Mouse (Mus musculus): ENCODE measurements around the gene Ythdf1. TPM values are rescaled to one million over a fixed set of nuclear protein-coding genes. Genes with fewer than 3 reads are reported as not detected.

The Ythdf1 gene
- polyA plus RNA-seq (2014; fragmentation: Nextera tagmentation; extraction: Ambion mirVana), result 59.2 and 64.8 TPM in 2 replicates

DNA sequence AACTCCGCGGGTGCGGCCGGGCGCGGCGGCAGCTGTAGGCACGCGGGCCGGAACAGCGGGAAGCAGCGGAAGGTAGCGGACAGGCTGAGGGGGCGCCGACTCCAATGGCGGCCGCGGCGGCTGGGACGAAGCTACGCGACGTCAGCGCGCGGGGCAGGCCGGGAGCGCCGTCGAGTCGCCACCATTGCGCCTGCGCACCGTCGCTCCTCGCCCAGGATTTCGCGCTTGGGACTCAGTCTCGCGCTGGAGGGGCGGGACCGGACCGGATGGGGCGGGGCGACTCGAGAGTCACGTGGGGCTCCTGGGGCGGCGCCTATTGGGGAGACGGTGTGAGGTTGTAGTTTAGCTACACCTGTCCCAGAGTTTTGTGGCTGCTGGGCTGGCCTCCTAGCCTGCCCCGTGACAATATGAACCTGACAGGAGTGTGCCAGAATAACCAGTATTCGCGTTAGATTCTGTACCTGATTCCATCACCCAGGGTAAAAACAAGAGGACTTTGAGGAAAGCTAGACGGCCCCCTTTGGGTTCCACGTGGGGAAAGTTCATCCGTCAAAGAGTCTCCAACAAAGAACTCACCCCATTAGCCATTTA, at the start of gene Ythdf1:
TSS of gene Ythdf1 (minus strand) at position 140 of the 591 bp plus-strand sequence.
- peak within 1 kb of the TSS; percentile 88 for H3K4me3 ChIP-seq (ENCODE audit: low read depth, low read length)
- WGBS, result under 1% methylated on average over 55 of the region's 56 CpGs
- H3K4me1 ChIP-seq (replicated peaks; ENCODE audit: control insufficient read depth, insufficient read depth, low read length), result peaks cover 12% of the 10 kb centered on the region

DNA sequence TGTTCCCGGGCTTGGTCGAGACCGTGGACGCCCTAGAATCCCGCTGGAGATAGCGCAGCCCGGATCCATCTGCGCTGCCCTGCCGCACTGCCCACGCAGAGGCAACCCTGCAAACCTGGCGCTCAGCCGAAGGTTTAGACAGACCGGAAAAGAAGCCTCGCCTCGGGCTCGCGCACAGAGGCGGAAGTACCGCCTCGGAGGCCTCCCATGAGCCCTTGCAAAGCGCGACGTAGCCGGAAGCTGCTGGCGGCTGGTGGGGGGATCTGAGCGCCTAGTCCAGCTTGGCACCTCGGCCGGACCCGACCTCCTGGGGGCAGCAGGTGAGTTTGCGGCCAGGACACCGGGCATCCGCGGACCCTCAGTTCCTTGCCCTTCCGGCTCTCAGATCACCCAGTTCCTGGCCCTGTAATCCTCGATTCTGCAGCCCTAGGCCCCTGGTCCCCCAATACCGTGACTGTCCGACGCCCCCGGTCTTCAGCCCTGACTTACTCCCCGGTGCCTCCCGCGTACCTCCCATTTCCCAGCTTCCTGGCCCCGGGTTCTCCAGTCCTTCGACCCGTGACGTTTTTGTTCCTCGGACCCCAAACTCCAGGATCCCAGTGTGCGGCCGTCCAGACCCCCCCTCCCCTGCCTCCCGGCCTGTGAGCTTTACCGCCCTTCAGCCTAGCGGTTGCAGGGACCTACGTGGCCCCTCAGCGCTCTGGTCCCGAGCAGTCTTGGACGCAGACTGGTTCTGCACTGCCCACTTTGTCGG, 46.4 kb upstream of the Ythdf1 start, which contains the start of gene Arfgap1:
TSS of gene Arfgap1 (plus strand) at position 216 of the 754 bp plus-strand sequence.
- H3K4me2 ChIP-seq, result peak within 1 kb of the TSS; percentile 81
- ATAC-seq (replicated peaks; ENCODE audit: low FRiP score) (peak; percentile 93), DNase-seq (ENCODE audit: low spot score) (peak; percentile 88)
- peak within 1 kb of the TSS; percentile 91 for H3K27ac ChIP-seq (ENCODE audit: low read depth, low read length)
- WGBS, result under 1% methylated on average over 57 of the region's 57 CpGs
- H3K27me3 ChIP-seq (replicated peaks; ENCODE audit: control insufficient read depth, insufficient read depth, low read length), result no peaks in the 10 kb centered on the region
- H3K36me3 ChIP-seq (ENCODE audit: control insufficient read depth, insufficient read depth, low read length), result peaks cover 16% of the 10 kb centered on the region
- H3K4me1 ChIP-seq (replicated peaks; ENCODE audit: control insufficient read depth, insufficient read depth, low read length), result peaks cover 21% of the 10 kb centered on the region
- peak within 1 kb of the TSS; percentile 85 for H3K9ac ChIP-seq (ENCODE audit: low read depth, low read length)
- no peaks in the 10 kb centered on the region for H3K9me3 ChIP-seq (ENCODE audit: control insufficient read depth, low read length)
- H3K4me3 ChIP-seq (ENCODE audit: low read depth, low read length), result peak within 1 kb of the TSS; percentile 86

More for the DNA sequence above, at the start of gene Ythdf1:
- Histone ChIP-seq H3K9ac (ENCODE audit: low read depth, low read length) (peak within 1 kb of the TSS; percentile 93), H3K4me2 (peak within 1 kb of the TSS; percentile 70), H3K36me3 (ENCODE audit: control insufficient read depth, insufficient read depth, low read length) (peaks cover 17% of the 10 kb centered on the region; the same call in 1 of the 2 replicates), H3K27ac (ENCODE audit: low read depth, low read length) (peak within 1 kb of the TSS; percentile 47), H3K27me3 (replicated peaks; ENCODE audit: control insufficient read depth, insufficient read depth, low read length) (no peaks in the 10 kb centered on the region), H3K9me3 (ENCODE audit: control insufficient read depth, low read length) (no peaks in the 10 kb centered on the region)
- ATAC-seq (replicated peaks; ENCODE audit: low FRiP score) (peak; percentile 95), DNase-seq (ENCODE audit: low spot score) (peak; percentile 98)

DNA sequence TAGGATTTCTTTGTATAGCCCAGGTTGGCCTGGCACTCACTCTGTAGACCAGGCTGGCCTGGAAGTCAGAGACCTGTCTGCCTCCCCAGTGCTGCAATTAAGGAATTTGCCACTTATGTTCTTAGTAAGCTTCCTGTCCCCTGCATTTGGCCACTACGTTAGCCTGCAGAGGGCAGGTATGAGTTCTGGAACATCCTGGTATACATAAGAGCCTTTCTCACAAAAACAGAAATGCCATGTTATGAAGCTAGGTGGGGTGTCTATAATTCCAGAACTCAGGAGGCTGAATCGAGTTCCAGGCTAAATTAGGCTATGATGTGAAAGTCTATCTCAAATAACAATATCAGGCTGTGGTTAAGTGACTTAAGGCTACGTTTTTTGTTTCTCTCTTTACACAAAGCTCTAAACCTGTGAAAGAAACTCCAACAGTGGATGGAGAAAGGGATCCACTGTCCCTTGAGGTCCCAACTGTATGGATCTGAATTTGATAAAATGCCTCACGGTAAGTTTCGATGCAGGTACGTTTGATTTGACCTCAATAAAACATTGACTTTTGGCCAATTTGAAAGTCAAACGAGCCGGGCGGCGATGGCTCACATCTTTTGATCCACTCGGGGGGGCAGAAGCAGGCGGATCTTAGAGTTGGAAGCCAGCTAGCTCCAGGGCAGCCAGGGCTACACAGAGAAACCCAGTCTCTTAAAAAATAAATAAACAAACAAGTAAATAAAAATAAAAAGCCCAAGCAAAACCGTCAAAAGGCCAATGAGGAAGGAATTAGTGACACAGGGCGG, 45.5 kb upstream of the Ythdf1 start:
- no peak for ATAC-seq (replicated peaks; ENCODE audit: low FRiP score)
- Histone ChIP-seq H3K4me3 (ENCODE audit: low read depth, low read length) (peak overlapping the region; percentile 86), H3K4me2 (peak overlapping the region; percentile 81), H3K36me3 (ENCODE audit: control insufficient read depth, insufficient read depth, low read length) (peaks cover 7% of the 10 kb centered on the region), H3K27ac (ENCODE audit: low read depth, low read length) (peak overlapping the region; percentile 91; the same call in 1 of the 2 replicates), H3K4me1 (replicated peaks; ENCODE audit: control insufficient read depth, insufficient read depth, low read length) (peaks cover 29% of the 10 kb centered on the region), H3K9ac (ENCODE audit: low read depth, low read length) (peak overlapping the region; percentile 85), H3K9me3 (ENCODE audit: control insufficient read depth, low read length) (no peaks in the 10 kb centered on the region), H3K27me3 (replicated peaks; ENCODE audit: control insufficient read depth, insufficient read depth, low read length) (no peaks in the 10 kb centered on the region)
- no peak for DNase-seq (ENCODE audit: low spot score)
- 15% methylated on average over 14 of the region's 14 CpGs for WGBS

DNA sequence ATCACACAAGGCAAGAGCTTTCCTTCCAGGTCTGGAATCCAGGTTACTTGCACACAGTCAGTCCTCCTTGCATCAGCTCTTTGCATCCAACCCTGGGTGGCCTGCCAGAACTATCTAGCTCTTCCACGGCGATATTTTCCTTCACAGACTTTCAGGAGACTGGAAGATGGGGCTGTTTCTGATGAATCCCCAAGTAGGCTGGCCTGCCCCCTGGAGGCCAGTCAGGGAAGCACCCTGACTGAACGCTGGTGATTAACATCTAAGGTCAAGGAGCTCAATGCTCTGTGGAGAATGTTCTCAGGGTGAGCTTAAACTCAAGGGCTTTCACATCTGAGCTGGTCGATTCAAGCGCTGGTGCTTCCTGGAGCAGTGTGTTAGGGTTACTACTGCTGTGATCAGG, 43.2 kb upstream of the Ythdf1 start:
- H3K9me3 ChIP-seq (ENCODE audit: control insufficient read depth, low read length), result no peaks in the 10 kb centered on the region
- H3K36me3 ChIP-seq (ENCODE audit: control insufficient read depth, insufficient read depth, low read length), result no peaks in the 10 kb centered on the region
- H3K27ac ChIP-seq (ENCODE audit: low read depth, low read length), result no peak overlapping the region
- 7% methylated on average over 5 of the region's 5 CpGs for WGBS
- no peak overlapping the region for H3K4me3 ChIP-seq (ENCODE audit: low read depth, low read length)
- H3K27me3 ChIP-seq (replicated peaks; ENCODE audit: control insufficient read depth, insufficient read depth, low read length), result no peaks in the 10 kb centered on the region
- H3K4me2 ChIP-seq, result no peak overlapping the region; the same call in 1 of the 2 replicates
- H3K9ac ChIP-seq (ENCODE audit: low read depth, low read length), result no peak overlapping the region
- ATAC-seq (replicated peaks; ENCODE audit: low FRiP score), result no peak
- H3K4me1 ChIP-seq (replicated peaks; ENCODE audit: control insufficient read depth, insufficient read depth, low read length), result peaks cover 30% of the 10 kb centered on the region
- DNase-seq (ENCODE audit: low spot score), result no peak

DNA sequence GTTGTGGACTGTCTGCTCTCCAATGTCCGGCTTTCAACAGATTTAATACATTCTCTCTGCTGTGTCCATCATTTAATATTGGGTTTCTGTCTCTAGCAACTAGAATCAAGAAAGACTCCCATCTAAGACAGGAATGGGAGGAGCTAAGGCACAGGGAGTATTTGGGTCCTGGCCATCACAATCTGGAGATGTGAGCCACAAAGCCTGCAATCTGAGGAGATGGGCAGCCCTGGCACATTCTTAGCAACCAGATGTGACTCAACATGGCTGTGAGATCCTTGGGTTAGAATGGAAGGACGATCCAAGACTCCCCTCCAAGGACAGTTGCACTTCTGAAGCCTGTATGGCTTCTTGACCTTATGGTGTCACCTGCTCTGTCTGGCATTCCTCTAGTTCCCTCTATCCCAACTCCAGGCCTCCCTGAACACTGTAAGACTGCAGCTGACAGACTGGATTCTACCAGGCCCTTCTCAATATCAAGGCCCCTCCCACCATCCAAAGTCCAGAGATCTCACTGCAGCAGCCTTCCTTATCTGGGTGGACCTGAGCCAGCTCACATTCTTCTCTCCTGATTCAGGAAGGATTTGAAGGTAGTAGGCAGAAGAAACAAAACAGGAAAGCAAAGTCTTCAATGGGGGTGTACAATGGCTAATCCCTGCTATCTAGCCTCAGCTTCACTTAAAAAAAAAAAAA, 42.0 kb upstream of the Ythdf1 start:
- no peaks in the 10 kb centered on the region for H3K36me3 ChIP-seq (ENCODE audit: control insufficient read depth, insufficient read depth, low read length)
- no peak overlapping the region for H3K4me3 ChIP-seq (ENCODE audit: low read depth, low read length)
- peaks cover 25% of the 10 kb centered on the region for H3K4me1 ChIP-seq (replicated peaks; ENCODE audit: control insufficient read depth, insufficient read depth, low read length)
- H3K9ac ChIP-seq (ENCODE audit: low read depth, low read length), result peak overlapping the region; percentile 25; the same call in 1 of the 2 replicates
- DNase-seq (ENCODE audit: low spot score), result no peak
- 63% methylated on average over 2 of the region's 2 CpGs for WGBS
- ATAC-seq (replicated peaks; ENCODE audit: low FRiP score), result no peak
- no peaks in the 10 kb centered on the region for H3K9me3 ChIP-seq (ENCODE audit: control insufficient read depth, low read length)
- H3K27me3 ChIP-seq (replicated peaks; ENCODE audit: control insufficient read depth, insufficient read depth, low read length), result no peaks in the 10 kb centered on the region
- H3K4me2 ChIP-seq, result no peak overlapping the region
- H3K27ac ChIP-seq (ENCODE audit: low read depth, low read length), result no peak overlapping the region

DNA sequence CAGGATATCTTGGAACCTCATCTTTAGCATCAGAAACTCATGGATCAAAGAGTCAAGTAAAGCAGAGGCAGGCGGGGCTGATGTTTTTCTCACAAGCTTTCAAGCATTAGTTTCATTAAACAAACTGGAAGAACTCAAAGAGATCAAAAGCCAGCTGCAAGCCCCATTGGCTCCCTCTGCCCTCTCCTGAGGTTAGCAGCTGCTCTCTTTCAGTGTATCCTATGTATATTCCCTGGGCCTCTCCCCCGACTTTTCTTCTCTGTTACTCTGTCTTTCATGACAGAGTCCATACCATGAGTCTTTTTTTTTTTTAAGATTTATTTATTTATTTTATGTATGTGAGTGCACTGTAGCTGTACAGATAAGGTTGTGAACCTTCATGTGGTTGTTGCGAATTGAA, 39.4 kb upstream of the Ythdf1 start:
- no peaks in the 10 kb centered on the region for H3K9me3 ChIP-seq (ENCODE audit: control insufficient read depth, low read length)
- H3K27me3 ChIP-seq (replicated peaks; ENCODE audit: control insufficient read depth, insufficient read depth, low read length), result peaks cover 14% of the 10 kb centered on the region
- no peak overlapping the region for H3K4me3 ChIP-seq (ENCODE audit: low read depth, low read length)
- no peak overlapping the region for H3K4me2 ChIP-seq
- peaks cover 21% of the 10 kb centered on the region for H3K4me1 ChIP-seq (replicated peaks; ENCODE audit: control insufficient read depth, insufficient read depth, low read length)
- 66% methylated on average over 3 of the region's 3 CpGs for WGBS
- H3K36me3 ChIP-seq (ENCODE audit: control insufficient read depth, insufficient read depth, low read length), result no peaks in the 10 kb centered on the region
- no peak overlapping the region for H3K27ac ChIP-seq (ENCODE audit: low read depth, low read length)
- DNase-seq (ENCODE audit: low spot score), result no peak
- ATAC-seq (replicated peaks; ENCODE audit: low FRiP score), result no peak
- no peak overlapping the region for H3K9ac ChIP-seq (ENCODE audit: low read depth, low read length)

- Histone ChIP-seq H3K4me1 (replicated peaks; ENCODE audit: control insufficient read depth, insufficient read depth, low read length) (peaks cover 21% of the 10 kb centered on the region), H3K27ac (ENCODE audit: low read depth, low read length) (no peak overlapping the region), H3K9ac (ENCODE audit: low read depth, low read length) (no peak overlapping the region), H3K4me2 (no peak overlapping the region), H3K4me3 (ENCODE audit: low read depth, low read length) (no peak overlapping the region), H3K9me3 (ENCODE audit: control insufficient read depth, low read length) (no peaks in the 10 kb centered on the region), H3K36me3 (ENCODE audit: control insufficient read depth, insufficient read depth, low read length) (no peaks in the 10 kb centered on the region), H3K27me3 (replicated peaks; ENCODE audit: control insufficient read depth, insufficient read depth, low read length) (peaks cover 20% of the 10 kb centered on the region)
- DNase-seq (ENCODE audit: low spot score) (no peak), ATAC-seq (replicated peaks; ENCODE audit: low FRiP score) (no peak)
- WGBS, result 71% methylated on average over 7 of the region's 7 CpGs
Measured at GRCm38 (mm10) chr2:180959605-180960004, 38.9 kb upstream of the Ythdf1 start.

Measured in liver, embryonic 11.5 days (tissue).